Mouse (Mus musculus) embryonic fibroblast, embryonic 13.5 days (primary cell): Measurements from ENCODE around the gene Fstl1. TPM values are rescaled to one million over a fixed set of nuclear protein-coding genes. Genes with fewer than 3 reads are reported as not detected.

Experiments used
- H3K27ac ChIP-seq: 2 replicates; pipeline ENCODE4 v1.5.1; 2012; ENCODE audit warnings: low read length, control low read depth, inconsistent platforms; ENCODE audit not compliant: insufficient read depth
- H3K4me1 ChIP-seq: 2 replicates; pipeline ENCODE4 v1.6.1; 2011; ENCODE audit warnings: low read length; ENCODE audit not compliant: control insufficient read depth, insufficient read depth
- H3K4me3 ChIP-seq: 2 replicates; pipeline ENCODE4 v1.5.1; 2011; ENCODE audit warnings: mild to moderate bottlenecking, control low read depth, low read length; ENCODE audit not compliant: insufficient read depth
- CTCF ChIP-seq: IDR thresholded peaks from 2 replicates; pipeline ENCODE4 v1.5.1; 2011; ENCODE audit warnings: mild to moderate bottlenecking, control low read depth, low read length, moderate library complexity, borderline replicate concordance; ENCODE audit not compliant: insufficient read depth
- POLR2A ChIP-seq: IDR thresholded peaks from 2 replicates; pipeline ENCODE4 v1.6.1; 2011; ENCODE audit warnings: low read depth, mild to moderate bottlenecking, control low read depth, low read length, moderate library complexity
- polyA plus RNA-seq: library from polyadenylated mRNA; stranded (reverse); fragments of >200 nt; gene quantifications from 2 replicates; pipeline ENCODE4 v1.2.4, GENCODE M21; 2011; ENCODE audit warnings: low read depth; ENCODE audit not compliant: missing spikeins, insufficient read length

Fstl1 gene
- polyA plus RNA-seq, 1 experiment, result 1,394 TPM

GRCm38 (mm10) chr16:37878951-37879505, 102.4 kb downstream of the Fstl1 start:
- TF ChIP-seq POLR2A, result no peak
- TF ChIP-seq CTCF, result no peak
- Histone ChIP-seq H3K27ac (no peak overlapping the region), H3K4me1 (peaks cover 8% of the 10 kb centered on the region), H3K4me3 (no peak overlapping the region)

- TF ChIP-seq POLR2A (no peak), CTCF (no peak)
- no peak overlapping the region for H3K4me3 ChIP-seq
These were observed 103.2 kb downstream of the Fstl1 start for GRCm38 (mm10) chr16:37879750-37880419.

GRCm38 (mm10) chr16:37881168-37881567, 104.5 kb downstream of the Fstl1 start:
- TF ChIP-seq POLR2A (no peak), CTCF (no peak)
- no peak overlapping the region for H3K4me3 ChIP-seq
- no peak overlapping the region for H3K27ac ChIP-seq
- peaks cover 8% of the 10 kb centered on the region for H3K4me1 ChIP-seq

More at GRCm38 (mm10) chr16:37879750-37880419, 103.2 kb downstream of the Fstl1 start:
- Histone ChIP-seq H3K27ac (no peak overlapping the region), H3K4me1 (peaks cover 8% of the 10 kb centered on the region)

Other genes with a start within 250 kb of the Fstl1 start
- 21.5 and 29.1 TPM in 2 replicates for gene Gtf2e1, start 237.1 kb upstream of the Fstl1 start, polyA plus RNA-seq
- gene Rabl3, start 237.0 kb upstream of the Fstl1 start, polyA plus RNA-seq, result 15.5 and 18.7 TPM in 2 replicates
- gene Hgd, start 196.7 kb upstream of the Fstl1 start, polyA plus RNA-seq, result not detected in 2 replicates
- gene Ndufb4, start 122.4 kb upstream of the Fstl1 start, polyA plus RNA-seq, result 54.2 and 80.9 TPM in 2 replicates
- not detected in 2 replicates for gene Gm36028, start 84.3 kb downstream of the Fstl1 start, polyA plus RNA-seq
- 103 and 112 TPM in 2 replicates for gene Lrrc58, start 91.5 kb downstream of the Fstl1 start, polyA plus RNA-seq
- 0.13 and 0.30 TPM in 2 replicates for gene Gpr156, start 139.6 kb downstream of the Fstl1 start, polyA plus RNA-seq